Mouse (Mus musculus): ENCODE data around the gene Elavl1. TPM values are rescaled to one million over a fixed set of nuclear protein-coding genes. Genes with fewer than 3 reads are reported as not detected.
"Not testable (repeated sequence)": the region's sequence is repeated elsewhere in the genome, so short reads cannot be mapped to it uniquely, and the experiment has no call there.

Elavl1 gene
- 100 to 1,000 TPM in 1 of 2 experiments, 10 to 100 TPM in 1; 87.8 to 103 TPM for total RNA-seq (2021)

GRCm38 (mm10) chr8:4324983-4325750 is at the start of gene Elavl1, which contains the start of gene Ccl25:
Gene Elavl1 (minus strand): TSS chr8:4325413.
Gene Ccl25 (plus strand): TSS chr8:4325210.
- peak; percentile 98 for DNase-seq
- intact Hi-C loops (cut with DNase I): no loop called here

GRCm38 (mm10) chr8:4372657-4373056 is 47.4 kb upstream of the Elavl1 start:
- intact Hi-C loops (cut with DNase I): no loop called here

GRCm38 (mm10) chr8:4370078-4370477 is 44.9 kb upstream of the Elavl1 start:
- intact Hi-C loops (cut with DNase I): no loop called here

More at GRCm38 (mm10) chr8:4372657-4373056, 47.4 kb upstream of the Elavl1 start:
- DNase-seq: no peak

GRCm38 (mm10) chr8:4368470-4368869 is 43.3 kb upstream of the Elavl1 start:
- intact Hi-C loops (cut with DNase I): no loop called here
- DNase-seq: no peak

More at GRCm38 (mm10) chr8:4370078-4370477, 44.9 kb upstream of the Elavl1 start:
- DNase-seq: peak; percentile 18

GRCm38 (mm10) chr8:4367808-4368207 is 42.6 kb upstream of the Elavl1 start:
- DNase-seq: peak; percentile 69
- intact Hi-C loops (cut with DNase I): no loop called here

GRCm38 (mm10) chr8:4366189-4366588 is 41.0 kb upstream of the Elavl1 start:
- DNase-seq: no peak
- intact Hi-C loops (cut with DNase I): no loop called here

GRCm38 (mm10) chr8:4360922-4361321 is 35.7 kb upstream of the Elavl1 start:
- intact Hi-C loops (cut with DNase I): no loop called here
- DNase-seq: no peak

GRCm38 (mm10) chr8:4359362-4359761 is 34.1 kb upstream of the Elavl1 start:
- intact Hi-C loops (cut with DNase I): no loop called here
- DNase-seq: no peak

- no peak for DNase-seq
- intact Hi-C loops (cut with DNase I): no loop called here
These were observed 30.2 kb upstream of the Elavl1 start for GRCm38 (mm10) chr8:4355455-4355854.

- no peak for DNase-seq
- intact Hi-C loops (cut with DNase I): no loop called here
These were observed 29.3 kb upstream of the Elavl1 start for GRCm38 (mm10) chr8:4354516-4354915.

- intact Hi-C loops (cut with DNase I): no loop called here
- no peak for DNase-seq
These were observed 28.5 kb upstream of the Elavl1 start for GRCm38 (mm10) chr8:4353741-4354140.

- intact Hi-C loops (cut with DNase I): not testable (repeated sequence)
These were observed 27.3 kb upstream of the Elavl1 start for GRCm38 (mm10) chr8:4352562-4352961.

GRCm38 (mm10) chr8:4350618-4351017 is 25.4 kb upstream of the Elavl1 start:
- DNase-seq: no peak
- intact Hi-C loops (cut with DNase I): no loop called here

More at GRCm38 (mm10) chr8:4352562-4352961, 27.3 kb upstream of the Elavl1 start:
- not testable (repeated sequence) for DNase-seq

- DNase-seq: no peak
- intact Hi-C loops (cut with DNase I): no loop called here
These were observed 24.1 kb upstream of the Elavl1 start for GRCm38 (mm10) chr8:4349335-4349734.

GRCm38 (mm10) chr8:4348275-4348674 is 23.1 kb upstream of the Elavl1 start:
- intact Hi-C loops (cut with DNase I): no loop called here
- no peak for DNase-seq

GRCm38 (mm10) chr8:4347661-4348060 is 22.4 kb upstream of the Elavl1 start:
- intact Hi-C loops (cut with DNase I): no loop called here
- DNase-seq: no peak

GRCm38 (mm10) chr8:4340207-4340606 is 15.0 kb upstream of the Elavl1 start:
- DNase-seq: no peak
- intact Hi-C loops (cut with DNase I): no loop called here

- no peak for DNase-seq
- intact Hi-C loops (cut with DNase I): no loop called here
These were observed 10.5 kb upstream of the Elavl1 start for GRCm38 (mm10) chr8:4335678-4336077.

GRCm38 (mm10) chr8:4333966-4334365 is 8.8 kb upstream of the Elavl1 start:
- no peak for DNase-seq
- intact Hi-C loops (cut with DNase I): no loop called here

- intact Hi-C loops (cut with DNase I): no loop called here
- DNase-seq: peak; percentile 17
These were observed 3.8 kb upstream of the Elavl1 start for GRCm38 (mm10) chr8:4329000-4329399.

GRCm38 (mm10) chr8:4325751-4326036 is 481 bp upstream of the Elavl1 start:
- intact Hi-C loops (cut with DNase I): no loop called here
- DNase-seq: no peak

- intact Hi-C loops (cut with DNase I): no loop called here
- DNase-seq: peak; percentile 40
These were observed 688 bp downstream of the Elavl1 start for GRCm38 (mm10) chr8:4324525-4324924.

- DNase-seq: no peak
- intact Hi-C loops (cut with DNase I): no loop called here
These were observed 1.3 kb downstream of the Elavl1 start for GRCm38 (mm10) chr8:4323917-4324316.

All from left cerebral cortex, postnatal 4 days (tissue).